Mouse (Mus musculus): Measurements from ENCODE around the gene Hipk4. TPM values are rescaled to one million over a fixed set of nuclear protein-coding genes. Genes with fewer than 3 reads are reported as not detected.
"Not testable (repeated sequence)": the region's sequence is repeated elsewhere in the genome, so short reads cannot be mapped to it uniquely, and the experiment has no call there.

The Hipk4 gene
- total RNA-seq, 2 experiments from 2014 or later, result not detected

DNA sequence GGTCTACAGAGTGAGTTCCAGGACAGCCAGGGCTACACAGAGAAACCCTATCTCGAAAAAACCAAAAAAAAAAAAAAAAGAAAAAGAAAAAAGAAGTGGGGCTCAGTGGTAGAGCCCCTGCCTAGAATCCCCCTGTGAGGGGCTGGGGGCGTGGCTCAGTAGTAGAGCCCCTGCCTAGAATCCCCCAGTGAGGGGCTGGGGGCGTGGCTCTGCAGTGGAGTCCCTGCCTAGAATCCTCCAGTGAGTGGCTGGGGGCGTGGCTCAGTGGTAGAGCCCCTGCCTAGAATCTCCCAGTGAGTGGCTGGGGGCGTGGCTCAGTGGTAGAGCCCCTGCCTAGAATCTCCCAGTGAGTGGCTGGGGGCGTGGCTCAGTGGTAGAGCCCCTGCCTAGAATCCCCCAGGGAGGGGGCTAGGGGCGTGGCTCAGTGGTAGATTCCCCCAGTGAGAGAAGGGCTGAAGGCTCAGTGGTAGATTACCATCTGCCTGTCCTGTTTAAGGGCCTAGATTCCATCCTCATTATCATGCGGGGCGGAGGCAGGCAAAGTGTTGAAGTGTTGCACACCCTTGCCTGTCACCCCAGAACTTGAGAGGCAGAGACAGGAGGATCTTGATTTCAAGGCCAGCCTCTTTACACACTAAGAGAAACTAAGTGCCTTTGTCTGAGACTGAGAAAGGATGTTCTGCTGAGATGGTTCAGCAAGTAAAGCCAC is 28.3 kb upstream of the Hipk4 start:
- not testable (repeated sequence) for DNase-seq

DNA sequence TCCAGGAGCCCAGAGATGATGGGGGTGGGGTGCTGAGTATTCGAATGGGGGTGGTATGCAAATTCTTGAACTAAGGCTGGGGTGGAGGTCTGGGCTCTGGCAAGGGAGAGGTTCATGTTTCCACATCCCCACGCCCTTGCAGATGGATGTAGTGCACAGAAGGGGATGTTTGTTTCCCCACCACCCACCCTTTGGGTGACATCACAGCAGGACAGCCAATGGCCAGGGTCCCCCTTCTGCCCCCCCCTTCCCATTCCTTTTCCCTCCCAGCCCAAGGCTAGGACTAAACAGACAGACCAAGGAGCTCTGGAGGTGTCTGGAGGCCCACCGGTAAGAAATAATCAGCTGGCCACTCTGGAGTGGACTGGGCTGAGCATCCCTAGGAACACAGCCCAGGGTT is 24.0 kb upstream of the Hipk4 start, which contains the start of gene Prx:
Prx (plus strand) TSS at position 289 of the 400 bp plus-strand sequence.
- no peak for DNase-seq

DNA sequence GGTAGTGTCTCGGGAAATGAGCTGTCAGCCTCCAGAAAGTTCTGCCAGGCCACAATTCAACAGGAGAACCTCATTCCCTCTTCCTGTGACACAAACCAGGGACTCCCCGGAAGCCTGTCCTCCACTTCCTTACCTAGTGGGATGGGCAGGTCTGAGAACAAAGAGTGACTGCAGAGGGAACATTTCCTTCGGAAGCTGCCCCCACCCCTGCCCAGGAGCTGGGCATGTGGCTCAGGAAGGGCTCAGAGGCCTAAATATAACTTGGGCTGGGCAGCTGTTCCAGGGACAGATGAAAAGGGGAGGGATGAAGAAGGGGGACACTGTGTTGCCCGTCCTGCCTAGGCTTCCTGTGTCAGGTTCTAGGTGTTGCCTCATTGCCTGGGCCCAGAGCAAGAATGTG is 21.4 kb upstream of the Hipk4 start:
- DNase-seq, result no peak

DNA sequence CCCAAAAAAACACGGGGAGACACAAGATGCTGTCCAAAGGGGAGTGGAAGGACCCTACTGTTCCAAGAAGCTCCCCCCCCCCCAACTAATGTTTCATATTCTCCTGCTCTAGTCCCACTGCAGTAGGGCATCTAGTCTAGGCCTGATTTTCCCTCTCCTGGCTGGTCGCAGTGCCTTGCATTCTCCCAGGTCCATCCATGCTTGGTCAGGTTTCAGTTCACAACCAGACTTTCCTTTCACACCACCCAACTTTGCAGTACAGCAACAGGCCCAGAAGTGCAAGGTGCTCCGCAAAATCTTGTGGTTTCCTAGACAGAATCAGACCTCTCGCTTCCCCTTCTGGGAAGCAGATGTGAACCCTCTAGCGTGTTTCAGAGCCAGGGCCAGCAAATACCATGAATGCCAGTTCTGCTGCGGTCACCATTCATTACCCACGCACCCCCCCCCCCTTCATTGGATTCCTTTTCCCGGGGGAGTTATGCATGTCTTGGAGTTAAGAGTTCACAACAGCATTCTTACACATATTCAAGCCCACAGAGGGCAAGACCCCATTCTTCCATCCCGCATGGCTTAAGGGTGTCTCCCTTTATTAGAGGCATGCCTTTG is 16.2 kb upstream of the Hipk4 start:
- DNase-seq, result no peak

DNA sequence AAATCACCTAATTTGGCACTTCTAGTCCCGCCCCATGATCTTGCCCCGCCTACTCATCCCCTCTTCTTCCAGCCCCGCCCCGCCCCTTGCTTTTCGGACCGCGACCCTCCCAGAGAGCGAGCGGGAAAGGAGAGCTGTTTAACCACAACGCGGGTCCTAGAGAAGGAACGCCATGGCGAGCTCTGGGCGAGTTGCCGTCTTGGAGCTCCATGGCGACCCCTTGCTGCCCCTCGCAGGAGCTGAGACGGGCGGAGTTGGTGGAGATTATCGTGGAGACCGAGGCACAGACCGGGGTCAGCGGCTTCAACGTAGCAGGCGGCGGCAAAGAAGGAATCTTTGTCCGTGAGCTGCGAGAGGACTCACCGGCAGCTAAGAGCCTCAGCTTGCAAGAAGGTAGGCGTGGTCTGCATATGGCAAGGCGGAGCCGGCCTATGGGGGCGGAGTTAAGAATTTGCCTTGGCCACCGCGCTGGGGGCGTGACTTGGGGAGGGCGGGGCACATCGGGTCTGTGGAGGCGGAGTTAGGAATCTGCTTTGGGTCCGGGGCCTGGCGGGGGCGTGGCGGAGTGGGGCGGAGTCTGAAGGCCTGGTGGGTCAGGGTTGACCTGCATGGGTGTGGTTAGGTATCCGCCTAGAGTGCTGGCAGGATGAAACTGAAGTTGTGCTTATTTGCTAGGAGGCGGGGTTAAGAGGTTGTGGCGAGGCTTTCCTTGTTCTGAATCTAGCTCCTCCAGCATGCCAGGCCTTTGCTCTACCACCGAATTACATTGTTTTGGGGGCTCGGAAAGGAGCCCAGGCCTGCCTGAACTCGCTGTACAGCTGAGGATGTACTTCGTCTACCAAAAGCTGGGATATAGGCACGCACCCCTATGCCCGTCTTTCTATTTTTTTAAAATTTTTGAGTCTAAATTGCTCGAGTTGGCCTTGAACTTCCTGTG is 15.1 kb upstream of the Hipk4 start:
- peak; percentile 88 for DNase-seq

DNA sequence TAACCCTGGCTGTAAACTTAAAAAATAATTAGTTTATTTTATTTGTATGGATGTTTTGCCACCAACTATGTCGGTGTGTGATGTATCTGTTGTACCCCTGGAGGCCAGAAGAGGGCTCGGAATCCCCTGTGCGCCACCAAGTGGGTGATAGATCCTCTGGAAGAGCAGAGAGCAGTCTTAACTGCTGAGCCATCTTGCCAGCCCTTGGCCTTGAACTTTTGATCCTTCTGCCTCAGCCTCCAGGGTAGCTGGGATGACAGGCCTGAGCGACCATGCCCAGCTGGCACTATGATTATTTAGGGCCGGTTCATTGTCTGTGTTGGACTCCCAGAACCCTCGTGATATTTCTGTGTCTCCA is 14.4 kb upstream of the Hipk4 start:
- DNase-seq, result no peak

DNA sequence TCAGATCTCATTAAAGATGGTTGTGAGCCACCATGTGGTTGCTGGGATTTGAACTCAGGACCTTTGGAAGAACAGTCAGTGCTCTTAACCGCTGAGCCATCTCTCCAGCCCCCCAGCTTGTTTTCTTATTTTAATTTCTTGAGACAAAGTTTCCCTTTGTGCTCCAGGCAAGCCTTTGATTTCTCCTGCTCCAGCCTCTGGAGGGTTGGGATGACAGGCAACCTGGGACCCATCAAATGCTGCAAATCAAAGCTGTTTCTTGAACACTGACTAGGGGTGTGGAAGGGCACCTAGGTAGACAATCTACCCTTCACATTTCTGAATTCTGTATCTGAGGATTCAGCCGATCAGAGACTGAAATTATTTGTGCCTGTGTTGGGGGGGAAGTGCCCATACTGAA is 12.3 kb upstream of the Hipk4 start:
- DNase-seq, result no peak

DNA sequence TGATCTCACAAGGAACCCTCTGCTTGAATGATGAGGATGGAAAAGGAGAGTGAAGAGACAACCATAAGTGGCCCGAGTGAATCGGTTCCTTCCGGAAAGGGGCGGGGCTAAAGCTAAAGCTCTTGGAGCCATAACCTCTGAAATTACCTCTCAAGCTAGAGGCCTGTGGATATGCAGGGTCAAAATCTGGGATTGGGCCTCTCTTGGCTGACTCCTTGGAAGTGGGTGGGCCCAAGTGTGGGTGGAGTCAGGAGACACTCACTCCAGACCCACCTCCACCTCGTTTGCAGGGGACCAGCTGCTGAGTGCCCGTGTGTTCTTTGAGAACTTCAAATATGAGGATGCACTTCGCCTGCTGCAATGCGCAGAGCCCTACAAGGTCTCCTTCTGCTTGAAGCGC is 8.1 kb upstream of the Hipk4 start:
- no peak for DNase-seq

DNA sequence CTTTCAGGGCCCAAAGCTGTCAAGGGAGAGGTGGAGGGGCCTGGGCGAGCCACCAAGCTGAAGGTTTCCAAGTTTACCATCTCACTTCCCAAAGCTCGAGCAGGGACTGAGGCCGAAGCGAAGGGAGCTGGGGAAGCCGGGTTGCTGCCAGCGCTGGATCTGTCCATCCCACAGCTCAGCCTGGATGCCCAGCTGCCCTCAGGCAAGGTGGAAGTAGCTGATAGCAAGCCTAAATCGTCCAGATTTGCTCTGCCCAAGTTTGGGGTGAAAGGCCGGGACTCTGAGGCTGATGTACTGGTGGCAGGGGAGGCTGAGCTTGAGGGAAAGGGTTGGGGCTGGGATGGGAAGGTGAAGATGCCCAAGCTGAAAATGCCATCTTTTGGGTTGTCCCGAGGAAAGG is 4.8 kb upstream of the Hipk4 start:
- no peak for DNase-seq

DNA sequence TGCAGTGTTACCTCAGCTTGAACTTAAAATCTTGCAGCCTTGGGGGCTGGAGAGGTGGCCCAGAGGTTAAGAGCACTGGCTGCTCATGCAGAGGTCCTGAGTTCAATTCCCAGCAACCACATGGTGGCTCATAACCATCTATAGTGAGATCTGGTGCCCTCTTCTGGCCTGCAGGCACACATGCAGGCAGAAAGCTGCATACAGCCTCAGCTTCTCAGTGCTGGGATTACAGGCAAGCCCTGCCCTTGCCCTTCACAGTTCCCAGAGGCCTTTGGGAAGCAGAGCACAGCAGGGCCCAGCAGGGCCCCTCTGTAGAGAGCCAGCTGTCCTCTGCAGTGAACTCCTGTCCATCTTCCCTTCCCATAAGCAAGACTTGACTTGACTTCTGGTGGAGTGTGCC is 3.0 kb upstream of the Hipk4 start:
- no peak for DNase-seq

DNA sequence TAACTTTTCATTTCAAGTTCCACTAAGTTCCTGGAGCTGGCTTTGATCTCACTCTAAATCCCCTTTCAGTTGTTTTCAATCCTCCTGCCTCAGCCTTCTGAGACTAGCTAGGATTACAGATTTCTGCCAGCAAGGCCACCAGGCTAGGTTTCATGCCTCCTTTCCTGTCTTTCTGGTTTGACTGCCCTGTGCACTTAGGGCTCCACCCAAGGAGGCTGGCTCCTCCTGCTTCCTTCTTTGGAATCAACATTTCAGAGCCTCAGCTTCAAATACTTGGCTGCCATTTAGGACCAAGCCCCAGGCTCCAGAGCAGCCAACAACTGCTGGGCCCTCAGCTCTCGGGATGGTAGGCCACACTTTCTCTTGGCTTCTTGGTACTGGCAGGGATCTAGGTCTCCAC is 2.5 kb upstream of the Hipk4 start:
- no peak for DNase-seq

DNA sequence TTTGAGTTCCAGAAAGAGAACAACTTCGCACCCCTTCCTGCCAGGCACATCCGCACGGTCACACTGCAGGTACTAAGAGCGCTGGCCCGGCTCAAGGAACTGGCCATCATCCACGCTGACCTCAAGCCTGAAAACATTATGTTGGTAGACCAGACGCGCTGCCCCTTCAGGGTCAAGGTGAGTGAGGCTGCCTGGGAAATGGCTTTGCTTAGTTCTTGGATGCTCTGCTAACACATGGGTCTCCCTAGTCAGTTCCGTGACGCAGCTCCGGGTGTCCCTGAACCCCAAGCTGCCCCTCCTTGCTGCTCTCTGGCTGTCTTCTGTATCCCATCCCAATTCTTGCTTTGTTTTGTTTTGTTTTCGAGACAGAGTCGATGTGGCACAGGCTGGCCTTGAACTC is 738 bp downstream of the Hipk4 start:
- DNase-seq, result no peak

DNA sequence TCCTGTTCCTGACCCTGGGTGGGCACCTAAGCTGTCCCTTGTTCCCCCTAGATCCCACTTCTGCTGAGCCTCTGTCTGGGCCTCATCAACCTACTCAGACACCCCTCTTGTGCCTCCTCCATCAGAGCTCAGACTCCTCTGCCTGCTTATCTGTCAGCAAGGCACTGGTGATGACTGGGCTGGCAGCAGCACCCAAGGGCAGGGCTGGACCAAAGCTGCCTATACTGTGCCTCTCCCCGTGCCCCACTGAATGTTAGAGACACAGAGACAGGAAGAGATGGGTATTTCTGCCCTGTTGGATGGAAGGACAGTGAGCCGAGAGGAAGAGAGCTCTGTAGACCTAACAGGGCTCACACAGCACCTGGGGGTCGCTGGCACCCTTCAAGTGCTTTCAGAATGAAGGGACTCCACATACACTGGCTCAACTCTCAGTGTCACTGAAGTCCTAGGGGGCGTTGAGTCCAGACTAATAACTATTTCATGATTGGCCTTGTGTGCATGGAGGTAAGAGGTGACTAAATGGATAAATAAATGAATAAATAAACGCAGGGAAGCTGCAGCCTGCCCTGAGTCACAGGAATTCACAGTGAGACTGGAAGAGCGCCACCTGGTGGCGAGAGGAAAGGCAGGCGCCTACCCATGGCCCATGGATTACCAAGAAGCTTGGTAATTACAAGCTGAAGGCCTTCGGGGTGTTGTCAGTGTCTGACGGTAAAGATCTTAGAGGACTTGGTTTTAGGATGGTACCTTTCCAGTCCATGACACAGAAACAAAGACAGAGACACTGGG is 3.2 kb downstream of the Hipk4 start:
- peak; percentile 75 for DNase-seq

DNA sequence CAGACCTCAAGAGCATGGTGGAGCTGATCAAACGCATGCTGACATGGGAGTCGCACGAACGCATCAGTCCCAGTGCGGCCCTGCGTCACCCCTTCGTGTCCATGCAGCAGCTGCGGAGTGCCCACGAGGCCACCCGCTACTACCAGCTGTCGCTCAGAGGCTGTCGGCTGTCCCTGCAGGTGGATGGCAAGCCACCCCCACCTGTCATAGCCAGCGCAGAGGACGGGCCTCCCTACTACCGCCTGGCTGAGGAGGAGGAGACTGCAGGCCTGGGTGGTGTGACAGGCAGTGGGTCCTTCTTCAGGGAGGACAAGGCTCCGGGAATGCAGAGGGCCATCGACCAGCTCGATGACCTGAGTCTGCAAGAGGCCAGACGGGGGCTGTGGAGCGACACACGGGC is 6.0 kb downstream of the Hipk4 start:
- DNase-seq, result no peak

DNA sequence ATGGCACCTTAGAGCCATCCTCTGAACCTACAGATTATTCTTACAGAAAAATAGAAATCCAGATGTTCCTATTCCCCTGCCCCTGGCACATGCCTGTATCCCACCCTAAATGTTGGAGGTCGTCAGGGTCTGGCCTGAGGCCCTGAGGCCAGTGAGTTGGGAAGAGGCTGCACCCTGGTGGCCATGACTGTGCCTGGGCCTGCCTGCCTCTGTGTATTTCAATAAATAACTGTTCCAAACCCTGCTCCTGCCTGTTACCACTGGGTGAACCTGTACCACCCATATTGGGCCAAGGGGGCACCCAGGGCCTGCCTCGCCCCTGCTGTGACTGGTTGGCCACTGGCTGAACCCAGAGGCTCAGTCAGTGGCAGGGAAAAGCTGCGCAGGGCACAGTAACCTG is 7.9 kb downstream of the Hipk4 start:
- no peak for DNase-seq

DNA sequence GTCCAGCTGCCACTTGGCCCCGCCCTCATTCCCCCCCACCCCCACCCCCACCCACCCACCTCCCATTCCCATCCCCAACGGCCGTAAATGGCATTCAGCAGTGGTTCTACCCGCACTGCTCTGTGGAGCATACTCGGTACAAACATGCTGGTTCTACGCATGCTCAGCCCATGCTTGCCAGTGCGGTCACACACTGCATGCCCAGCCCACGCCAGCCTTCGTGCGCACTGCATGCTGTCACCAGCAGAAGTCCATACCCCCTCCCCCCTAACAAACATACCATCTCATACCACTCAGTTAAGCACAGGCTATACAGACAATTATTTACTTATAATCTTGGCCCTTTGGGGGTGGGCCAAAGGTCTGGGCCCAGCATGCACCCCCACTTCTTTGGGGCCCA is 8.6 kb downstream of the Hipk4 start:
- DNase-seq, result no peak

DNA sequence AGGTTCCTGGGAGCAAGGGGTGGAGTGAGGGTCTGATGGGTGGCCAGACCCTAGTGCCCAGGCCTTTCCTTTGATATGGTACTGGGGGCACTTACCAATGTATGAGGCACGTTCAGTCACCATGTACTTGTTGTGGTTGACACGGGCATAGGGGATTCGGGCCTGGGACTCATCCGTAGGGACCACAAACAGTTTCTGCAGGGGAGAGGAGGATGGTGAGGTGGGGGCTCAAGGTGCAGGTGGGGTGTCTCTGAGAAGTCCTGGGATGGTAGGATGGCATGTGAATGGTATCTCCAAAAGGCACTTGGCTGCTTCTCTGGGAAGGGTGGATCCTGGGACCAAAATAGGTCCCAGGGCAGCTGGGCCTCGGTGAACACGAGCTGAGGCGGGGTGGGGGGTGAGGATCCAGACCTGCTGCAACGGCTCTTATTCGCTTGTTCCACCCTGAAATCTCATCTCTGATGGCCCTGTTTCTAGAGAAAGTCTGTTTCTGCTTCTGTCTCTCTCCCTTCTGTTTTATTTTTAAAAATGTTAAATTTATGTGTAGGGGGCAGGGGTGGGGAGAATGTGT is 9.5 kb downstream of the Hipk4 start:
- DNase-seq, result no peak

DNA sequence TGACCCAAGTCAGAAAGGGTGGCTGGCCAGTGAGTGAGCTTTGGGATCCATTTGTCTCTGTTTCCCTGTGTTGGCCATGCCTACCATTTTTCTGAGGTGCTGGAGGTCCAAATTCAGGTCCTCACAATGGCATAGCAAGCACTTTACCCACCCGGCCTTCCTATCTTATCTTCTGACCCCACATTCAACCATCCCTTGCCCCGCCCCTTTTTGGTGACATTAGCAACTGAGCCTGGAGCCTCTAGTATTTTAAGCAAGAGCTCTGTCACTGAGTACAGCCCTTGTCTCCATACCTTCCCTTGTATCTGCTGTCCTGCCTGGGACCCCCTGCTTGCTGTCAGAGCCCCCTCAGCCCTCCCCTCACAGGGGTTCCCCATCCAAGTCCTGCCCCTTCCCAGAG is 12.3 kb downstream of the Hipk4 start:
- DNase-seq, result no peak

DNA sequence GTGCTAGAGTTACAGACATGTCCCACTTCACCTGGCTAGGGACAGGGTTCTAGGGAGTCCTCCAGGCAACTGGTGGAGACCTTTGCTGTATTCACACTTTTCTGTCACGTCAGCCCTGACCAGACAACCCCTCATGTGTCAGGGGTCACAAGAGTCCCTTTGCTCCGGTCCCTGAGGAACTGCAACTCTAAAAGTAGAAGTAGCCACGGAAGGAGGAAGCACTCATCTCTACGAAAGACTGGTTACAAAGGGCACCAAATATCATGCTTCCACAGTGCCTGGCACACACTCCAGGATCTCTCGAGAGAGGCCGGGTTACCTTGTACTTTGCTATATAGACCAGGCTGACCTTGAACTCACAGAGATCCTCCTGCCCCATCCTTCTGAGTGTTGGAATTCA is 13.6 kb downstream of the Hipk4 start:
- DNase-seq, result no peak

DNA sequence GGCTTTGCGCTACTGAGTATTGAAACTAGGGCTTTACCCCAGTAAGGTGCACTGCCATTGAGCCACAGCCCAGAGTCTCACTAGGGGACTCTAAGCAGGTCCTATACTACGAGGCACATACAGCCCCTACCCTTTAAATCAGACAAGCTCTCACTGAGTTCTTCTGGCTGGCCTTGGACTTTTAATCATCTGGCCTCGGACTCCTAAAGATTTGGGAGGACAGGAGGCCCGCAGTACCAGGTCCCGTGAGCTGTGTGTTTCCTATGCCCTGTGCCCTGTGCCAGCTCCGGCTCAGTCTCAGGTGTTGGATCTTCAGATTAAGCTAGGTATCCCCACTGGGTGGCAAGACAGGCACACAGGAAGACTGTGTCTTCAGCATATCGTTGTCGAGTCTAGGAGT is 14.9 kb downstream of the Hipk4 start:
- no peak for DNase-seq

DNA sequence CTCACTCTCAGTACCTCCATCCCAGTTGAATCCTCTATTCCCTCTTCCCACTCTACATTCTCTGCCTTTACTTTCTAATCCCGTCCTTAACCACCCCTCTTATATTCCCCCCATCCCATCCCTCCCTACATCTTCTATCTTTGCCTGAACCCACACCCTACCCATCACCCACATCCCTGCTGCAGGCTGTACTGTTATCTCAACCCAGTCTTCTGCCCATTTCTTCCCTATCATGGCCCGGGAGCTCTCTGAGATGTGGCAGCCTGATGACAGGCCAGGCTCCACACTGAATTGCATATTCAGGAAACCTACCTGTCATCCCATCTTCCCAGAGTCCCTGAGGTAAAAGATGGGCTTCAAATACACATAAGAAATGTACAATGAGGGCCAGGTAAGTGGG is 15.7 kb downstream of the Hipk4 start:
- no peak for DNase-seq

DNA sequence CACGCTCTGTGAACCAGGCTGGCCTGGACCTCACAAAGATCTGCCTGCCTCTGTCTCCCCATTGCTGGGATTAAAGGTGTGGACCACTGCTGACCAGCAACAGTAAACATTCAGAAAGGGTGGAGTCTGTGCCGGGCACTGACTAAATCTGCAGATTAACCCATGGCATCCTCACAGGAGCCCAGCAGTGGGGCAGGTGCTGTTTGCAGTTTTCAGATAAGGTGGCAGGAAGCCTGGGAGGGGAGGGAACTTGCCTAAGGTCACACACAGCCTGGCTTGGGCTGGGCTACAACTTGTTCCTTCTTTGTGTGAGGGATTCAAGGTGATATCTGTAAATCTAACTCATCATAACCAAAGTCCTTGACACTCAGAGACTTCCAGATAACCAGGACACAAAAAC is 17.5 kb downstream of the Hipk4 start:
- no peak for DNase-seq
